Mouse (Mus musculus) stomach, embryonic 14.5 days (tissue): ENCODE results near the gene Eya4. TPM values are rescaled to one million over a fixed set of nuclear protein-coding genes. Genes with fewer than 3 reads are reported as not detected.
A peak's percentile ranks its signal among the peaks of the same experiment; 100 is the strongest.

ENCODE experiments used
- ATAC-seq: fragments of 200-750 bp; cut with Nextera tagmentation; 2 replicates; pipeline ENCODE4 v1.8.0; 2017; ENCODE audit warnings: low read depth, moderate TSS enrichment; ENCODE audit not compliant: insufficient number of reproducible peaks, insufficient read depth, low FRiP score
- H3K27ac ChIP-seq: fragments of 300-500 bp; sonication (generic); 2 replicates; pipeline ENCODE4 v1.5.1; 2014; ENCODE audit warnings: mild to moderate bottlenecking, low read length, moderate library complexity, mixed read lengths
- H3K27me3 ChIP-seq: fragments of 300-500 bp; sonication (generic); 2 replicates; pipeline ENCODE4 v1.6.1; 2014; ENCODE audit warnings: low read length, control low read depth, mixed read lengths; ENCODE audit not compliant: control insufficient read depth, insufficient read depth
- H3K36me3 ChIP-seq: fragments of 300-500 bp; sonication (generic); 2 replicates; pipeline ENCODE4 v1.6.1; 2014; ENCODE audit warnings: mild to moderate bottlenecking, control low read depth, low read length, moderate library complexity, mixed read lengths; ENCODE audit not compliant: control insufficient read depth, insufficient read depth
- H3K4me1 ChIP-seq: fragments of 300-500 bp; sonication (generic); 2 replicates; pipeline ENCODE4 v1.6.1; 2014; ENCODE audit warnings: low read length, control low read depth, mixed read lengths; ENCODE audit not compliant: control insufficient read depth, insufficient read depth
- H3K4me2 ChIP-seq: fragments of 300-500 bp; sonication (generic); replicated peaks from 2 replicates; pipeline ENCODE4 v1.6.1; 2014; ENCODE audit warnings: low read depth, low read length, control low read depth
- H3K4me3 ChIP-seq: fragments of 300-500 bp; sonication (generic); 2 replicates; pipeline ENCODE4 v1.5.1; 2014; ENCODE audit warnings: low read depth, low read length, control low read depth
- H3K9ac ChIP-seq: fragments of 300-500 bp; sonication (generic); replicated peaks from 2 replicates; pipeline ENCODE4 v1.6.1; 2014; ENCODE audit warnings: low read depth, mild to moderate bottlenecking, control low read depth, low read length, moderate library complexity, mixed read lengths
- H3K9me3 ChIP-seq: fragments of 300-500 bp; sonication (generic); 2 replicates; pipeline ENCODE4 v1.6.1; 2016; ENCODE audit warnings: low read depth, low read length, control low read depth; ENCODE audit not compliant: control insufficient read depth
- WGBS: fragments of 180-500 bp; shearing (Covaris S2); extraction: QIAGEN DNeasy Blood & Tissue Kit; methylation state at CpG from one replicate; pipeline ENCODE4 v1.1.7; 2014; 5-methylcytosine and 5-hydroxymethylcytosine counted together
- polyA plus RNA-seq: library from polyadenylated mRNA; unstranded; fragments of >200 nt; fragmentation: Nextera tagmentation; extraction: Ambion mirVana; gene quantifications from 2 replicates; pipeline ENCODE4 v1.2.1, GENCODE M21; 2014

Gene Eya4
- polyA plus RNA-seq, 1 experiment from 2014 or later: 1.7 TPM

DNA sequence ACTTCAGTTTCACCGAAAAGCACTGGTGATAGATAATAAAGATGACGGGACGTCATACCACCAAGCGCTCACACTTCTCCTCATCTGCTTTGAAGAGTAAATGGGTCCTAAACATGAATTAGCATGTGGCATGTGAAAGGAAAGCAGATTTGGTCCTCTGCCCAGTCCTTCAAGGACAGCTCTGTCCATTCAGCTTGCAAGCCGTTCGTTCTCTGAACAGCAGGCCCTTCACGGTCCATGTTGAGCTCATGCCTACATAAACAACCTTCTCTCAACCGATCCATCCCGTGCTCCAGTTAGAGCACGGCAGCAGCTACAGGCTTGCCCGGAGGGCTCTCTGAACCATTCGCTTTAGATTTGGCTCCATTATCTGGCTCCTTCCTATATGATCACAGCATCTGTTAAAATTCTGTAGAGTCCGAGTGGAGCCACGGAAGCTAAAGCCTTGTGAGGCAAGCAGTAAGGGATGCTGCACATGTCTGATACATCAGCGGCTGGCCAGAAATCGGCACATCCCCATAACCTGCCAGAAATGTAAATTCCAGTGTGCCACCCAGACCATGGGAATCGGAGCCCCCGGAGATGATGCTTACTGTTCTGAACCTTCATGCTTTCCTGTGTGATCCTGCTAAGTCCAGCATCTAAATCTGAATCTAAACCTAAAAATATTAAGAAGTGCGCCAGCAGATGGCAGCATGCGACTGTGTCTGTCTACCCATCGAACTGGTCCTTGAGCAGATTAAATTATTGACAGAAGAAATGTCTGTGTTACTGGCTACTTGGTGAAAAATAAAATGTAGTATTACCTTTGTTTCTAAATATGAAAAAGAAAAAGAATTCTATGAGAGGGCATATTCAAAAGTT, 264.0 kb downstream of the Eya4 start:
- no peak for ATAC-seq

DNA sequence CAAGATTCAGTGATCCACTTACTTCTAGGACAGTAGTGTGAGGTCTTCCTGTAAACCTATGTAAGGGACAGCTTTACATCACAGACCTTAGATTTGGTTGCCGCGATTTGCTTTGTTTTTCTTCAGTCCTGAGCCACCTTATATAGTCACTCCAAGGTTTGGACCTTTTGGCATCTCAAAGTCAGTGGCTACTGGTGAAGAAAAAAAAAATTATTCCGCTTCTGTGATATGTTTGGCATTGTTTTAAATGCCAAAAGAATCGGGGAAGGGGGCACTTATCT, 269.1 kb downstream of the Eya4 start:
- ATAC-seq: no peak
- H3K9ac ChIP-seq: no peak overlapping the region
- H3K4me2 ChIP-seq: no peak overlapping the region
- 31% methylated on average over 4 of the region's 4 CpGs for WGBS
- H3K36me3 ChIP-seq: no peaks in the 10 kb centered on the region
- H3K9me3 ChIP-seq: no peaks in the 10 kb centered on the region
- H3K27me3 ChIP-seq: no peaks in the 10 kb centered on the region
- peaks cover 5% of the 10 kb centered on the region; the same call in 1 of the 2 replicates for H3K4me1 ChIP-seq
- H3K27ac ChIP-seq: no peak overlapping the region
- H3K4me3 ChIP-seq: no peak overlapping the region

More for the DNA sequence above, 264.0 kb downstream of the Eya4 start:
- Histone ChIP-seq H3K4me1 (no peaks in the 10 kb centered on the region), H3K4me3 (no peak overlapping the region), H3K27me3 (no peaks in the 10 kb centered on the region), H3K9me3 (no peaks in the 10 kb centered on the region), H3K9ac (no peak overlapping the region), H3K4me2 (no peak overlapping the region), H3K27ac (no peak overlapping the region), H3K36me3 (no peaks in the 10 kb centered on the region)
- WGBS: 64% methylated on average over 21 of the region's 21 CpGs

DNA sequence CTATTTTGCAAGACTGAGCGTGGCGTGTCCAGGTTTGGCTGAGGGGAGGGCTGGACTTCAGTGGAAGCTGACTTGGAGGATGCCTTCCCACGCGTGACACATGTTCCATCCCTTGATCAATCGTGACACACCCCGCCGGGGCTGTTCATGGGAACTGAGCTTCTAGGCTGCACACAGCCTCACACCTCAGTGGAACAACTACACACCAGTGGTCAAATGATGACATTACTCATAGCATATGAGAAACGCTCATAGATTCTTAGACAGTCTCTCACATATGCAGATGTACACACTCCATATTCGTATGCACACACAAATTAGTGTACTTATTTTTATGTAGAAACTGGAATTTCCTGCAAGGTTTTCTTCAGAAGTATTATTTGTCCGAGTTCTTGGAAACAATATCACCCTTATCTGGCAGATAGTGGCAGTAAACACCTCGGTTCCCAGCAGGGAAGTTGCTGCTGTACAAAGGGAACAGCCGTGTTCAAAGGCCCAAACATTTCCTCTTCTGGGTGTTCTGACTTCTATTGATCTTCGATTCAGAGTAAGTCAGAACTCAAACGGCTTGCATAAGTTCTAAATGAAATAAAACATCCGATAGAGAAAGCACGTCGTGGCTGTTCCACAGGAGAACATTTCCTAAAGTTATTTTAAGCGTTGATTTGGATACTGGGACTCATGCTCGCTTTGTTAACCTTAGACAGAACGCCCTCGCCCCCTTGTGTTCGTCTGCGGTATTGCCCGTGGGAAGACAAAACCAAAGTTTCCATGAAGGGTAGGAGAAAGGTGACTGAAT, 269.6 kb downstream of the Eya4 start:
- no peaks in the 10 kb centered on the region for H3K36me3 ChIP-seq
- no peaks in the 10 kb centered on the region for H3K9me3 ChIP-seq
- H3K4me3 ChIP-seq: no peak overlapping the region
- H3K9ac ChIP-seq: no peak overlapping the region
- ATAC-seq: peak; percentile 58; the same call in 1 of the 2 replicates
- 0 out of 2 replicates have a peak overlapping the region, but pooled peaks have one; percentile 4 for H3K4me2 ChIP-seq
- no peak overlapping the region for H3K27ac ChIP-seq
- no peaks in the 10 kb centered on the region for H3K27me3 ChIP-seq
- H3K4me1 ChIP-seq: peaks cover 5% of the 10 kb centered on the region; the same call in 1 of the 2 replicates
- 36% methylated on average over 24 of the region's 24 CpGs for WGBS

DNA sequence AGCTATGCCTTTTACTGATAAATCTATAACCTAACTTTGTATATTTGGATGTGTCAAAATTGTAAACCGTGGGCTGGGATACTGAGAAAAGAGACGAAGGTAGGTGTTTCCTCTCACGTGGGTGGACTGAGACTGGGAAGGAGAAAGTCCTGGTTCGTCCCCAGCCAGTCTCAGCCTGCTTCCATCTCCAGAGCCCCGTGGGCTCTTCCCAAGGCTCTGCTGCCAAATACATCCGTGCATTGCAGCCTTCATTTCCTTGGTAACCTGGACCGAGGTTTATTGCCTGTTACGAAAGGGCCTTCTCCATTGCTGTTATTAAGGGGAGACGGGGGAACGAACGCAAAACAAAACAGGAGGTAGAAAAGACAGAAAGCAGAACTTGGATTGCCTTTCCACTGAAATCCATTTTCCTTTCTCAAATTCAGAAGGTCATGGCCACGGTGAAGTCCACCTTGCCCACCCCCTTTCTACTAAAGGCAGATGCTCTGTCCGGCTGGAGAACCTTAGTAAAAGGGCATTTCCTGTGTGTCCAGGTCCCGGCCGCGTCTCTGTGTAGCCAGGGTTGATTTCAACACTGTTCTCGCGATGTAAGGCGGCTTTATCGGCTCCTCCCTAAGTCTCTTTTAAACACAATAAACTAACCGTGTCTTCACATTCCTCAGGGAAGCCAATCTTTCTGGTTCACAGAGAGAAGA, 273.7 kb downstream of the Eya4 start:
- no peak for ATAC-seq
- no peak overlapping the region for H3K9ac ChIP-seq
- peak overlapping the region; percentile 29; the same call in 1 of the 2 replicates for H3K4me2 ChIP-seq
- H3K27me3 ChIP-seq: no peaks in the 10 kb centered on the region
- no peaks in the 10 kb centered on the region for H3K9me3 ChIP-seq
- WGBS: 33% methylated on average over 21 of the region's 21 CpGs
- peak overlapping the region; percentile 69 for H3K27ac ChIP-seq
- peaks cover 5% of the 10 kb centered on the region; the same call in 1 of the 2 replicates for H3K4me1 ChIP-seq
- H3K4me3 ChIP-seq: peak overlapping the region; percentile 8; the same call in 1 of the 2 replicates
- no peaks in the 10 kb centered on the region for H3K36me3 ChIP-seq

GRCm38 (mm10) chr10:23073431-23073830, 277.2 kb downstream of the Eya4 start:
- Histone ChIP-seq H3K4me1 (no peaks in the 10 kb centered on the region), H3K4me2 (no peak overlapping the region), H3K9me3 (no peaks in the 10 kb centered on the region), H3K9ac (no peak overlapping the region), H3K36me3 (no peaks in the 10 kb centered on the region), H3K4me3 (no peak overlapping the region), H3K27me3 (no peaks in the 10 kb centered on the region), H3K27ac (no peak overlapping the region)
- no peak for ATAC-seq
- 80% methylated on average over 2 of the region's 2 CpGs for WGBS

- WGBS: 47% methylated on average over 6 of the region's 6 CpGs
- no peak overlapping the region for H3K4me3 ChIP-seq
- H3K9ac ChIP-seq: no peak overlapping the region
- H3K4me1 ChIP-seq: peaks cover 12% of the 10 kb centered on the region; the same call in 1 of the 2 replicates
- H3K4me2 ChIP-seq: no peak overlapping the region
- no peaks in the 10 kb centered on the region for H3K27me3 ChIP-seq
- H3K36me3 ChIP-seq: no peaks in the 10 kb centered on the region
- H3K9me3 ChIP-seq: no peaks in the 10 kb centered on the region
- H3K27ac ChIP-seq: no peak overlapping the region
- no peak for ATAC-seq
Observed at GRCm38 (mm10) chr10:23063637-23064036, 286.9 kb downstream of the Eya4 start.

- Histone ChIP-seq H3K36me3 (no peaks in the 10 kb centered on the region), H3K9me3 (no peaks in the 10 kb centered on the region), H3K4me3 (no peak overlapping the region), H3K4me1 (peaks cover 12% of the 10 kb centered on the region; the same call in 1 of the 2 replicates), H3K4me2 (no peak overlapping the region), H3K27ac (no peak overlapping the region), H3K9ac (no peak overlapping the region), H3K27me3 (no peaks in the 10 kb centered on the region)
- 69% methylated on average over 5 of the region's 5 CpGs for WGBS
- no peak for ATAC-seq
Observed at GRCm38 (mm10) chr10:23062719-23063118, 287.9 kb downstream of the Eya4 start.

DNA sequence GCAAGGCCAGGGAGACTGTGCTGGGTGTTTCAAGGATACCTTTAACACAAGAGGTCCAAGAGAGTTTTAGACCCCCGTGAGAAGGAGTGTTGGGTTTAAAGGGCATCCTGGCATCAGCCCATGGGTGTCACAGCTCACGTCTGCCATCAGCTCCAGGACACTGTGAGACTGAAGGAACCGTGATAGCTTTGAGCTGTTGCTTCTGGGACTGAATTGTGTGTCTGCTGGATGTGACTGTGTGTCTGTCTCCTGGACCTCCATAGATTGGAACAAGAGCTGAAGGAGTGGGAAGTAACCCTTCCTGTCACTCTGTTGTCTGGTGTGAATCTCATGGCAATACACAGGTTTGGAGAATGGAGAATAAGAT, 289.9 kb downstream of the Eya4 start:
- Histone ChIP-seq H3K27ac (peak overlapping the region; percentile 72), H3K4me1 (peaks cover 12% of the 10 kb centered on the region; the same call in 1 of the 2 replicates), H3K27me3 (no peaks in the 10 kb centered on the region), H3K9ac (no peak overlapping the region), H3K36me3 (no peaks in the 10 kb centered on the region), H3K4me3 (no peak overlapping the region), H3K9me3 (no peaks in the 10 kb centered on the region), H3K4me2 (no peak overlapping the region)
- ATAC-seq: no peak
- WGBS: 56% methylated on average over 3 of the region's 3 CpGs
